Mouse (Mus musculus): ENCODE results near the gene Gmnn. TPM values are rescaled to one million over a fixed set of nuclear protein-coding genes. Genes with fewer than 3 reads are reported as not detected.

Gene Gmnn
- total RNA-seq, 1 experiment: 98.6 TPM

DNA sequence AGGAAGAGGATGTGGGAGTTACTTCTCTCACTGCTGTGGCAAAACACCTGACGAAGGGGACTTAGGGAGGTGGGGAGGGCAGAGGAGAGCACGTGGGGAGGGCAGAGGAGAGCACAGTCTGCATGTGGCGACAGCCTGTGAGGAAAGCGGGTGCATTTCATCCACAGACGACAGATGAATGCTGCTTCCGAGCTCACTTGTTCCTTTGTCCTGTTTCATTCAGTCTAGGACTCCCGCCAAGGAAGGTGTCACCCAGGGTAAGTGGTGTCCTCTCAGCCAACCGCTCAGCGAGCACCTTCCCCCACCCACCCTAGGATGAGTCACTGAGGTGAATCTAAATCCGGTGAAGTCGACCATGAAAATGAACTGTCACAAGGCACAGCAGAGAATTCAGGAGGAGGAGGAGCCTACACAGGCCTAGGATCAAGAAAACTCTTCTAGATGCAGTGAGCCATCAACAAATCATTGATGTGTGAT is 24.3 kb upstream of the Gmnn start:
- Histone ChIP-seq H3K4me3 (ENCODE audit: insufficient read depth in 1 of 2, low read depth in 1 of 2, low read length in 2 of 2, poor library complexity in 1 of 2, severe bottlenecking in 1 of 2) (no peak overlapping the region), H3K9ac (ENCODE audit: insufficient read depth, low read depth, low read length, poor library complexity, severe bottlenecking) (no peak overlapping the region), H3K4me1 (ENCODE audit: control insufficient read depth in 2 of 2, insufficient read depth in 2 of 2, low read length in 2 of 2, poor library complexity in 1 of 2) (peaks cover 0 to 3% of the 10 kb centered on the region in 2 experiments; a peak in 1 of 4 replicates), H3K9me3 (ENCODE audit: control insufficient read depth, insufficient read depth, low read depth, low read length) (no peaks in the 10 kb centered on the region), H3K36me3 (ENCODE audit: control insufficient read depth, insufficient read depth, low read length, poor library complexity, severe bottlenecking) (no peaks in the 10 kb centered on the region), H3K27ac (ENCODE audit: insufficient read depth, low read depth, low read length, poor library complexity, severe bottlenecking) (no peak overlapping the region)
- TF ChIP-seq MAFK (IDR thresholded peaks at IDR 0.05; ENCODE audit: insufficient read depth, low read depth, low read length) (no peak), CHD2 (IDR thresholded peaks at IDR 0.05; ENCODE audit: low read depth, low read length) (no peak), HCFC1 (IDR thresholded peaks at IDR 0.05; ENCODE audit: borderline replicate concordance, insufficient read depth, low read length) (no peak), ZNF384 (IDR thresholded peaks at IDR 0.05; ENCODE audit: low read depth, low read length) (no peak), ZC3H11A (IDR thresholded peaks at IDR 0.05; ENCODE audit: borderline replicate concordance, low read depth, low read length) (no peak)
- in situ Hi-C loops (cut with MboI; ENCODE audit: low sequenced_read_pairs in 2 of 2, unreplicated experiment in 2 of 2): no loop called here
- no peak for DNase-seq (ENCODE audit: low read depth, low spot score)

DNA sequence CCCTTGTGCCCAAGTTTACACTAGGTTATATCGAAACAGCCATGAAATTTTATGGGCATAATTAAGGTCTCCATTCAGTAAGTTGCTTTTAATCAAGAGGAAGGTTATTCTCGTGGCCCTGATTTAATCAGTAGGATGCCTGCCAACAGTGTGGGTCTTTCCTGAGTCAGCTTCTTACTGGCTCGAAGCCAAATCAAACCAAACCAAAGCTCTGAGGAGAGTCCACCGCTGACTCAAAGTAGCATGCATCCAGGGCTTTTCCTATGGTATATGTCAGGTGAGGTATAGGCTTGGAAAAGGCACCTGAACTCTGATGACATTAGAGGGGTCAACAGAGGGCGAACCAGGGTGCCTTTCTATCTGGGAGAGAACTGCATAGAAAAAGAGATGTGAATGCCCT is 20.2 kb upstream of the Gmnn start:
- Histone ChIP-seq H3K36me3 (ENCODE audit: control insufficient read depth, insufficient read depth, low read length, poor library complexity, severe bottlenecking) (no peaks in the 10 kb centered on the region), H3K4me3 (ENCODE audit: insufficient read depth in 1 of 2, low read depth in 1 of 2, low read length in 2 of 2, poor library complexity in 1 of 2, severe bottlenecking in 1 of 2) (no peak overlapping the region), H3K9ac (ENCODE audit: insufficient read depth, low read depth, low read length, poor library complexity, severe bottlenecking) (no peak overlapping the region), H3K9me3 (ENCODE audit: control insufficient read depth, insufficient read depth, low read depth, low read length) (no peaks in the 10 kb centered on the region), H3K4me1 (ENCODE audit: control insufficient read depth in 2 of 2, insufficient read depth in 2 of 2, low read length in 2 of 2, poor library complexity in 1 of 2) (peaks cover 0 to 3% of the 10 kb centered on the region in 2 experiments; a peak in 1 of 4 replicates), H3K27ac (ENCODE audit: insufficient read depth, low read depth, low read length, poor library complexity, severe bottlenecking) (no peak overlapping the region)
- DNase-seq (ENCODE audit: low read depth, low spot score): no peak
- TF ChIP-seq MAFK (IDR thresholded peaks at IDR 0.05; ENCODE audit: insufficient read depth, low read depth, low read length): no peak
- TF ChIP-seq HCFC1 (IDR thresholded peaks at IDR 0.05; ENCODE audit: borderline replicate concordance, insufficient read depth, low read length): no peak
- no peak for TF ChIP-seq CHD2 (IDR thresholded peaks at IDR 0.05; ENCODE audit: low read depth, low read length)
- no peak for TF ChIP-seq ZNF384 (IDR thresholded peaks at IDR 0.05; ENCODE audit: low read depth, low read length)
- TF ChIP-seq ZC3H11A (IDR thresholded peaks at IDR 0.05; ENCODE audit: borderline replicate concordance, low read depth, low read length): no peak
- in situ Hi-C loops (cut with MboI; ENCODE audit: low sequenced_read_pairs in 2 of 2, unreplicated experiment in 2 of 2): no loop called here

DNA sequence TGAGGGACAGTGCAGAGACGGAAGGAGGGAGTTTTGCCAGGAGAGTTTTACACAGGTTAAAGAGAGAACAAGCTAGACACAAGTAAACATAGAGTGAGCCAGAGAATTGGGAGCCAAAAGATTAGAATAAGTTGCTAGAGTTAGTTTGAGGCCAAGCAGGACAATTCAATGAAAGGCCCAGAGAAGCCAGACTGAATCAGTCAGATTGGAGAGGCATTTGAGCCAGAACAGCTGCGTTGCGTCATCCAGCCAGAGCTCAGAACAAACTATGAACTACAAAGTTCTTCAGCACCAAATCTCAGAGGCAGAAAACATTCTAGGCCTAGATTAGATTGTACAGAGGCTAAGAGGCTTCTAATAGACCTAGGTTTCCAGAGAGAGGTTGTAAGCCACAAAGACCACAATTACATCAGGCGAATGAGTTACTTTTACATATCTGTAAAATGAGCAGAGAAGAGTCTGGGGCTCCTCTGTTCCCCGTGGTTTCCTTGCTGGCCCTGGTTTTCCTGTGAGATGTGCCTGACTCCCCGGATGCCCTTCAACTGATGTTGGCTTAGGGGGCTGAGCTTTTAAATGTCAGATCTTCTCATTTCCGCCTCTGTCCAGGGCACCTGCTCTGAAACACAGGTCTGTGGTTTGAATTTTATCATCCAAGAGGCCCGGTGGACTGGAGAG is 17.1 kb upstream of the Gmnn start:
- H3K36me3 ChIP-seq (ENCODE audit: control insufficient read depth, insufficient read depth, low read length, poor library complexity, severe bottlenecking): no peaks in the 10 kb centered on the region
- H3K9ac ChIP-seq (ENCODE audit: insufficient read depth, low read depth, low read length, poor library complexity, severe bottlenecking): no peak overlapping the region
- no peak overlapping the region for H3K4me3 ChIP-seq (ENCODE audit: insufficient read depth in 1 of 2, low read depth in 1 of 2, low read length in 2 of 2, poor library complexity in 1 of 2, severe bottlenecking in 1 of 2)
- no peak overlapping the region for H3K27ac ChIP-seq (ENCODE audit: insufficient read depth, low read depth, low read length, poor library complexity, severe bottlenecking)
- no peaks in the 10 kb centered on the region for H3K9me3 ChIP-seq (ENCODE audit: control insufficient read depth, insufficient read depth, low read depth, low read length)
- in situ Hi-C loops (cut with MboI; ENCODE audit: low sequenced_read_pairs in 2 of 2, unreplicated experiment in 2 of 2): no loop called here
- no peaks in the 10 kb centered on the region for H3K4me1 ChIP-seq (ENCODE audit: control insufficient read depth in 2 of 2, insufficient read depth in 2 of 2, low read length in 2 of 2, poor library complexity in 1 of 2)
- DNase-seq (ENCODE audit: low read depth, low spot score): no peak
- TF ChIP-seq HCFC1 (IDR thresholded peaks at IDR 0.05; ENCODE audit: borderline replicate concordance, insufficient read depth, low read length): no peak
- TF ChIP-seq CHD2 (IDR thresholded peaks at IDR 0.05; ENCODE audit: low read depth, low read length): no peak
- no peak for TF ChIP-seq MAFK (IDR thresholded peaks at IDR 0.05; ENCODE audit: insufficient read depth, low read depth, low read length)
- no peak for TF ChIP-seq ZNF384 (IDR thresholded peaks at IDR 0.05; ENCODE audit: low read depth, low read length)
- no peak for TF ChIP-seq ZC3H11A (IDR thresholded peaks at IDR 0.05; ENCODE audit: borderline replicate concordance, low read depth, low read length)

DNA sequence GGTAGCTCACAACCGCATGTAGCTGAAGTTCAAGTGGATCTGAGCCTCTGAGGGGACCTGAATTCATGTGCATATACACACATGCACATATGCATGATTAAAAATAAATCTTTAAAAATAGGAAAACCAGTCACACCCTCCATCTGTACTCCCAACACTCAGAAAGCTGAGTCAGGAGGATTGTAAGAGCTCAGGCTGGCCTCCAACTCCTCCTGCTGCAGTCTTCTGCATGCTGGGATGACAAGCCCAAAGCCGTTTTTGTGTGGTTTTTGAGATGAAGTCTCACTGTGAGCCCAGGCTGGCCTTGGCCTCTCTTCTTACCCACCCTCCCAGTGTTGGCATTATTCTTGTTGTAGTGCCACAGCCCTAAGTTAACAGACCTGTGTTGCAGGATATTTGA is 16.3 kb upstream of the Gmnn start:
- DNase-seq (ENCODE audit: low read depth, low spot score): no peak
- in situ Hi-C loops (cut with MboI; ENCODE audit: low sequenced_read_pairs in 2 of 2, unreplicated experiment in 2 of 2): no loop called here

More for the DNA sequence above, 16.3 kb upstream of the Gmnn start:
- Histone ChIP-seq H3K36me3 (ENCODE audit: control insufficient read depth, insufficient read depth, low read length, poor library complexity, severe bottlenecking) (no peaks in the 10 kb centered on the region), H3K4me1 (ENCODE audit: control insufficient read depth in 2 of 2, insufficient read depth in 2 of 2, low read length in 2 of 2, poor library complexity in 1 of 2) (no peaks in the 10 kb centered on the region), H3K4me3 (ENCODE audit: insufficient read depth in 1 of 2, low read depth in 1 of 2, low read length in 2 of 2, poor library complexity in 1 of 2, severe bottlenecking in 1 of 2) (no peak overlapping the region), H3K9me3 (ENCODE audit: control insufficient read depth, insufficient read depth, low read depth, low read length) (no peaks in the 10 kb centered on the region), H3K27ac (ENCODE audit: insufficient read depth, low read depth, low read length, poor library complexity, severe bottlenecking) (no peak overlapping the region), H3K9ac (ENCODE audit: insufficient read depth, low read depth, low read length, poor library complexity, severe bottlenecking) (no peak overlapping the region)
- TF ChIP-seq ZNF384 (IDR thresholded peaks at IDR 0.05; ENCODE audit: low read depth, low read length): no peak
- no peak for TF ChIP-seq MAFK (IDR thresholded peaks at IDR 0.05; ENCODE audit: insufficient read depth, low read depth, low read length)
- no peak for TF ChIP-seq ZC3H11A (IDR thresholded peaks at IDR 0.05; ENCODE audit: borderline replicate concordance, low read depth, low read length)
- no peak for TF ChIP-seq HCFC1 (IDR thresholded peaks at IDR 0.05; ENCODE audit: borderline replicate concordance, insufficient read depth, low read length)
- TF ChIP-seq CHD2 (IDR thresholded peaks at IDR 0.05; ENCODE audit: low read depth, low read length): no peak
